Mouse (Mus musculus): ENCODE results near the gene Batf3. TPM values are rescaled to one million over a fixed set of nuclear protein-coding genes. Genes with fewer than 3 reads are reported as not detected.
A peak's percentile ranks its signal among the peaks of the same experiment; 100 is the strongest.

The Batf3 gene
- total and polyA plus RNA-seq, 3 experiments, result 42.5 to 50.4 (median 44.7) TPM

DNA sequence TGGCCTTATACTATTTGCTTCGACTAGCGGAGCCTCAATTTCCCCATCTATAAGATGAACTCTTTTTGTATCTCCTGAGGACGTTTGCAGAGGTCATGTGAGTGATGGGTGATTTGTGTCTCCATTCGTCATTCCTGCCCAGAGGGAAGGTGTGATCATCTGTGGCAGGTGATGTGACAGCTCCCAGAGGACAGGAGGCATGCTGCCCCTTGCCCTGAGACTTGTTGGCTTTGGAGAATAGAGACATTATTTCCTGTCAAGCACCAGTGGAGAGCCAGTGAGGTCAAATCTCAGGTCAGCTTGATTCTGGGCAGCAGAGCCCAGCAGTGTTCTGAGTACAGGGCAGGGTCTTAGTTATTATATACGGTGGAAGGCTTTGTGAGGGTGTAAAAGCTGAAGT is 1.5 kb downstream of the Batf3 start:
- H3K9ac ChIP-seq (ENCODE audit: insufficient read depth, low read depth), result peak overlapping the region; percentile 78
- in situ Hi-C loops (cut with MboI; ENCODE audit: low pct_ligation_motif_present, low pct_unique_long_range_greater_than_20kb, low sequenced_read_pairs) (loop anchor here (10.0 kb wide), 1 partner anchor 86 kb away; no protein-coding TSS in a partner anchor), dilution Hi-C loops (cut with MboI; ENCODE audit: extremely low pct_ligation_motif_present, extremely low pct_unique_long_range_greater_than_20kb, low sequenced_read_pairs) (no loop called here)
- no peaks in the 10 kb centered on the region for H3K27me3 ChIP-seq (replicated peaks)
- peaks cover 12 to 22% of the 10 kb centered on the region in 2 experiments for H3K36me3 ChIP-seq (replicated peaks in 1 of 2; ENCODE audit: control insufficient read depth in 1 of 2, insufficient read depth in 1 of 2, low read length in 1 of 2)
- no peak for TF ChIP-seq HCFC1 (IDR thresholded peaks at IDR 0.05; ENCODE audit: low read depth, low read length)
- no peak for TF ChIP-seq POLR2AphosphoS2 (IDR thresholded peaks at IDR 0.05; ENCODE audit: low read depth, low read length)
- no peak for TF ChIP-seq ELF1 (IDR thresholded peaks at IDR 0.05; ENCODE audit: low read depth, low read length)
- no peak for TF ChIP-seq USF1 (IDR thresholded peaks at IDR 0.05; ENCODE audit: low read depth, low read length)
- no peak for TF ChIP-seq ZNF384 (IDR thresholded peaks at IDR 0.05; ENCODE audit: low read depth, low read length)
- TF ChIP-seq SMC3 (IDR thresholded peaks at IDR 0.05; ENCODE audit: low read depth, low read length), result no peak
- TF ChIP-seq NELFE (IDR thresholded peaks at IDR 0.05; ENCODE audit: low read depth, low read length), result no peak
- no peak for TF ChIP-seq JUND (conservative IDR thresholded peaks at IDR 0.05; ENCODE audit: low read depth, low read length)
- TF ChIP-seq MAFK (IDR thresholded peaks at IDR 0.05; ENCODE audit: insufficient replicate concordance, low read length), result no peak
- no peak for TF ChIP-seq JUN (IDR thresholded peaks at IDR 0.05; ENCODE audit: insufficient read depth, low read depth, low read length)
- peak; percentile 86 for TF ChIP-seq BHLHE40 (IDR thresholded peaks at IDR 0.05; ENCODE audit: low read depth, low read length)
- no peak for TF ChIP-seq NRF1 (IDR thresholded peaks at IDR 0.05; ENCODE audit: low read depth, low read length)
- TF ChIP-seq RCOR1 (conservative IDR thresholded peaks at IDR 0.05; ENCODE audit: low read depth, low read length), result no peak
- no peak for TF ChIP-seq TBP (conservative IDR thresholded peaks at IDR 0.05; ENCODE audit: low read depth, low read length)
- TF ChIP-seq GABPA (IDR thresholded peaks at IDR 0.05; ENCODE audit: insufficient replicate concordance, low read depth, low read length), result no peak
- TF ChIP-seq CHD2 (IDR thresholded peaks at IDR 0.05; ENCODE audit: low read length), result peak; percentile 37; the same call in 1 of the 2 replicates
- TF ChIP-seq PAX5 (IDR thresholded peaks at IDR 0.05; ENCODE audit: low read length), result no peak
- no peak for TF ChIP-seq ZC3H11A (IDR thresholded peaks at IDR 0.05; ENCODE audit: low read depth, low read length)
- 0 out of 2 replicates have a peak, but pooled peaks have one; percentile 36 for TF ChIP-seq SIN3A (IDR thresholded peaks at IDR 0.05; ENCODE audit: low read length)
- 0 out of 2 replicates have a peak, but pooled peaks have one; percentile 34 for TF ChIP-seq MEF2A (IDR thresholded peaks at IDR 0.05; ENCODE audit: borderline replicate concordance, low read depth, low read length)
- TF ChIP-seq TCF12 (IDR thresholded peaks at IDR 0.05; ENCODE audit: low read depth, low read length), result no peak; the same call in 1 of the 2 replicates
- 0 out of 2 replicates have a peak, but pooled peaks have one; percentile 17 for TF ChIP-seq KAT2A (IDR thresholded peaks at IDR 0.05; ENCODE audit: insufficient replicate concordance, low read length)
- no peak for TF ChIP-seq MAZ (IDR thresholded peaks at IDR 0.05; ENCODE audit: low read depth, low read length)
- no peak for TF ChIP-seq RAD21 (IDR thresholded peaks at IDR 0.05; ENCODE audit: low read depth, low read length)
- TF ChIP-seq ZKSCAN1 (IDR thresholded peaks at IDR 0.05; ENCODE audit: borderline replicate concordance, low read depth, low read length), result no peak
- no peak for TF ChIP-seq CTCF (conservative IDR thresholded peaks at IDR 0.05 in 1 of 2, IDR thresholded peaks at IDR 0.05 in 1 of 2; ENCODE audit: low read depth in 2 of 2, low read length in 2 of 2)
- peak; percentile 58; the same call in 1 of the 2 replicates for TF ChIP-seq MXI1 (IDR thresholded peaks at IDR 0.05; ENCODE audit: low read depth, low read length)
- peak; percentile 59; the same call in 1 of the 2 replicates for TF ChIP-seq CHD1 (IDR thresholded peaks at IDR 0.05; ENCODE audit: low read depth, low read length)
- TF ChIP-seq USF2 (conservative IDR thresholded peaks at IDR 0.05; ENCODE audit: low read depth, low read length), result no peak
- no peak for TF ChIP-seq E2F4 (IDR thresholded peaks at IDR 0.05; ENCODE audit: insufficient replicate concordance, low read depth, low read length)
- 0 out of 2 replicates have a peak, but pooled peaks have one; percentile 46 for TF ChIP-seq MAX (IDR thresholded peaks at IDR 0.05; ENCODE audit: low read length)
- TF ChIP-seq ZMIZ1 (IDR thresholded peaks at IDR 0.05; ENCODE audit: low read depth, low read length), result no peak
- TF ChIP-seq POLR2A (IDR thresholded peaks at IDR 0.05; ENCODE audit: low read depth, low read length), result no peak
- peak; percentile 72 for TF ChIP-seq ETS1 (conservative IDR thresholded peaks at IDR 0.05; ENCODE audit: low read depth, low read length)
- no peak for TF ChIP-seq MYC (IDR thresholded peaks at IDR 0.05; ENCODE audit: low read depth, low read length)
- peak; percentile 31; the same call in 1 of the 2 replicates for TF ChIP-seq IRF4 (IDR thresholded peaks at IDR 0.05; ENCODE audit: low read depth, low read length)
- TF ChIP-seq UBTF (IDR thresholded peaks at IDR 0.05; ENCODE audit: low read depth, low read length), result no peak
- TF ChIP-seq EP300 (IDR thresholded peaks at IDR 0.05; ENCODE audit: low read length), result no peak
- H3K4me2 ChIP-seq (ENCODE audit: insufficient read depth, low read depth, poor library complexity, severe bottlenecking), result peak overlapping the region; percentile 84
- H3K4me1 ChIP-seq (ENCODE audit: control insufficient read depth in 1 of 2, insufficient read depth in 2 of 2), result peaks cover 24 to 76% of the 10 kb centered on the region in 2 experiments
- peaks cover 9% of the 10 kb centered on the region for H3K9me3 ChIP-seq (replicated peaks; ENCODE audit: low read length)
- peak overlapping the region; percentile 78 for H3K27ac ChIP-seq (ENCODE audit: insufficient read depth, low read depth)
- DNase-seq (ENCODE audit: extremely low read depth), result no peak
- H3K79me2 ChIP-seq (replicated peaks; ENCODE audit: control insufficient read depth, extremely low read depth, insufficient read depth, poor library complexity, severe bottlenecking), result peaks cover 6% of the 10 kb centered on the region; the same call in 1 of the 2 replicates
- peak overlapping the region; percentile 61 to 86 (median 66) for H3K4me3 ChIP-seq (replicated peaks in 1 of 3; ENCODE audit: low read depth in 2 of 3, low read length in 2 of 3, poor library complexity in 1 of 3)
